Mouse (Mus musculus): ENCODE data around the gene Actl6b. TPM values are rescaled to one million over a fixed set of nuclear protein-coding genes. Genes with fewer than 3 reads are reported as not detected.
A peak's percentile ranks its signal among the peaks of the same experiment; 100 is the strongest.

Actl6b gene
- 0.24 and 0.71 TPM in 2 replicates for polyA plus RNA-seq (2015; fragmentation: Nextera tagmentation; extraction: Ambion mirVana)

GRCm38 (mm10) chr5:137553411-137553837 lies at the start of gene Actl6b:
TSS of gene Actl6b (plus strand) at chr5:137553517.
- under 1% methylated on average over 37 of the region's 37 CpGs for WGBS
- Histone ChIP-seq H3K9me3 (no peaks in the 10 kb centered on the region), H3K9ac (no peak within 1 kb of the TSS), H3K4me1 (no peaks in the 10 kb centered on the region), H3K4me2 (peak within 1 kb of the TSS; percentile 31), H3K27ac (no peak within 1 kb of the TSS), H3K36me3 (no peaks in the 10 kb centered on the region), H3K4me3 (no peak within 1 kb of the TSS; the same call in 1 of the 2 replicates), H3K27me3 (peaks cover 14% of the 10 kb centered on the region)
- peak; percentile 72 for ATAC-seq (ENCODE audit: borderline replicate concordance, extremely low read depth, low FRiP score, low TSS enrichment)

- H3K36me3 ChIP-seq = no peaks in the 10 kb centered on the region
- no peak overlapping the region for H3K9ac ChIP-seq
- no peak overlapping the region for H3K27ac ChIP-seq
- H3K9me3 ChIP-seq = no peaks in the 10 kb centered on the region
- WGBS = 68% methylated on average over 6 of the region's 6 CpGs
- H3K27me3 ChIP-seq = no peaks in the 10 kb centered on the region
- peaks cover 13% of the 10 kb centered on the region; the same call in 1 of the 2 replicates for H3K4me1 ChIP-seq
- H3K4me3 ChIP-seq = no peak overlapping the region
- no peak overlapping the region for H3K4me2 ChIP-seq
- no peak for ATAC-seq (ENCODE audit: borderline replicate concordance, extremely low read depth, low FRiP score, low TSS enrichment)
Measured at GRCm38 (mm10) chr5:137504041-137504440, 49.3 kb upstream of the Actl6b start.

- Histone ChIP-seq H3K4me1 (peaks cover 40% of the 10 kb centered on the region), H3K9ac (peak overlapping the region; percentile 96), H3K27me3 (no peaks in the 10 kb centered on the region), H3K27ac (peak overlapping the region; percentile 78), H3K9me3 (no peaks in the 10 kb centered on the region), H3K36me3 (no peaks in the 10 kb centered on the region), H3K4me3 (peak overlapping the region; percentile 97), H3K4me2 (peak overlapping the region; percentile 55)
- ATAC-seq (ENCODE audit: borderline replicate concordance, extremely low read depth, low FRiP score, low TSS enrichment) = peak; percentile 82
- 1% methylated on average over 29 of the region's 52 CpGs for WGBS
Measured at GRCm38 (mm10) chr5:137510014-137510501, 43.3 kb upstream of the Actl6b start.

GRCm38 (mm10) chr5:137510573-137511390 lies 42.5 kb upstream of the Actl6b start:
- H3K9me3 ChIP-seq = no peaks in the 10 kb centered on the region
- H3K27ac ChIP-seq = peak overlapping the region; percentile 78
- H3K4me1 ChIP-seq = peaks cover 41% of the 10 kb centered on the region
- peak overlapping the region; percentile 96 for H3K9ac ChIP-seq
- H3K27me3 ChIP-seq = no peaks in the 10 kb centered on the region
- peak overlapping the region; percentile 97 for H3K4me3 ChIP-seq
- H3K36me3 ChIP-seq = no peaks in the 10 kb centered on the region
- peak overlapping the region; percentile 90 for H3K4me2 ChIP-seq
- peak; percentile 55; the same call in 1 of the 2 replicates for ATAC-seq (ENCODE audit: borderline replicate concordance, extremely low read depth, low FRiP score, low TSS enrichment)
- WGBS = 1% methylated on average over 50 of the region's 83 CpGs

- Histone ChIP-seq H3K9me3 (no peaks in the 10 kb centered on the region), H3K36me3 (no peaks in the 10 kb centered on the region), H3K27me3 (no peaks in the 10 kb centered on the region), H3K9ac (peak overlapping the region; percentile 96; the same call in 1 of the 2 replicates), H3K27ac (no peak overlapping the region), H3K4me1 (peaks cover 41% of the 10 kb centered on the region), H3K4me2 (peak overlapping the region; percentile 90), H3K4me3 (peak overlapping the region; percentile 97)
- ATAC-seq (ENCODE audit: borderline replicate concordance, extremely low read depth, low FRiP score, low TSS enrichment) = no peak
- 59% methylated on average over 3 of the region's 3 CpGs for WGBS
Measured at GRCm38 (mm10) chr5:137511706-137512105, 41.6 kb upstream of the Actl6b start.

GRCm38 (mm10) chr5:137512847-137513794 lies 40.2 kb upstream of the Actl6b start:
- Histone ChIP-seq H3K9me3 (no peaks in the 10 kb centered on the region), H3K36me3 (no peaks in the 10 kb centered on the region), H3K4me3 (no peak overlapping the region), H3K9ac (no peak overlapping the region), H3K4me1 (peaks cover 41% of the 10 kb centered on the region), H3K27ac (no peak overlapping the region), H3K27me3 (no peaks in the 10 kb centered on the region), H3K4me2 (no peak overlapping the region)
- no peak for ATAC-seq (ENCODE audit: borderline replicate concordance, extremely low read depth, low FRiP score, low TSS enrichment)
- WGBS = 72% methylated on average over 11 of the region's 11 CpGs

- 82% methylated on average over 12 of the region's 12 CpGs for WGBS
- Histone ChIP-seq H3K27ac (no peak overlapping the region), H3K36me3 (peaks cover 6% of the 10 kb centered on the region; the same call in 1 of the 2 replicates), H3K4me1 (peaks cover 41% of the 10 kb centered on the region), H3K4me2 (no peak overlapping the region), H3K27me3 (no peaks in the 10 kb centered on the region), H3K9ac (no peak overlapping the region), H3K9me3 (no peaks in the 10 kb centered on the region), H3K4me3 (no peak overlapping the region)
- ATAC-seq (ENCODE audit: borderline replicate concordance, extremely low read depth, low FRiP score, low TSS enrichment) = no peak
Measured at GRCm38 (mm10) chr5:137513951-137514721, 39.2 kb upstream of the Actl6b start.

- H3K4me2 ChIP-seq = no peak overlapping the region
- no peak for ATAC-seq (ENCODE audit: borderline replicate concordance, extremely low read depth, low FRiP score, low TSS enrichment)
- H3K9ac ChIP-seq = no peak overlapping the region
- H3K27ac ChIP-seq = no peak overlapping the region
- no peaks in the 10 kb centered on the region for H3K9me3 ChIP-seq
- H3K4me3 ChIP-seq = no peak overlapping the region
- 88% methylated on average over 3 of the region's 3 CpGs for WGBS
- peaks cover 38% of the 10 kb centered on the region for H3K4me1 ChIP-seq
- no peaks in the 10 kb centered on the region for H3K27me3 ChIP-seq
- H3K36me3 ChIP-seq = peaks cover 13% of the 10 kb centered on the region
Measured at GRCm38 (mm10) chr5:137514811-137515210, 38.5 kb upstream of the Actl6b start.

GRCm38 (mm10) chr5:137518436-137518835 lies 34.9 kb upstream of the Actl6b start, which contains the start of gene Gigyf1:
TSS of gene Gigyf1 (plus strand) at chr5:137518548.
- Histone ChIP-seq H3K27me3 (no peaks in the 10 kb centered on the region), H3K4me1 (peaks cover 13% of the 10 kb centered on the region), H3K4me3 (no peak within 1 kb of the TSS), H3K9me3 (no peaks in the 10 kb centered on the region), H3K9ac (no peak within 1 kb of the TSS), H3K4me2 (no peak within 1 kb of the TSS), H3K27ac (no peak within 1 kb of the TSS), H3K36me3 (peaks cover 50% of the 10 kb centered on the region)
- WGBS = 73% methylated on average over 5 of the region's 5 CpGs
- ATAC-seq (ENCODE audit: borderline replicate concordance, extremely low read depth, low FRiP score, low TSS enrichment) = no peak

DNA sequence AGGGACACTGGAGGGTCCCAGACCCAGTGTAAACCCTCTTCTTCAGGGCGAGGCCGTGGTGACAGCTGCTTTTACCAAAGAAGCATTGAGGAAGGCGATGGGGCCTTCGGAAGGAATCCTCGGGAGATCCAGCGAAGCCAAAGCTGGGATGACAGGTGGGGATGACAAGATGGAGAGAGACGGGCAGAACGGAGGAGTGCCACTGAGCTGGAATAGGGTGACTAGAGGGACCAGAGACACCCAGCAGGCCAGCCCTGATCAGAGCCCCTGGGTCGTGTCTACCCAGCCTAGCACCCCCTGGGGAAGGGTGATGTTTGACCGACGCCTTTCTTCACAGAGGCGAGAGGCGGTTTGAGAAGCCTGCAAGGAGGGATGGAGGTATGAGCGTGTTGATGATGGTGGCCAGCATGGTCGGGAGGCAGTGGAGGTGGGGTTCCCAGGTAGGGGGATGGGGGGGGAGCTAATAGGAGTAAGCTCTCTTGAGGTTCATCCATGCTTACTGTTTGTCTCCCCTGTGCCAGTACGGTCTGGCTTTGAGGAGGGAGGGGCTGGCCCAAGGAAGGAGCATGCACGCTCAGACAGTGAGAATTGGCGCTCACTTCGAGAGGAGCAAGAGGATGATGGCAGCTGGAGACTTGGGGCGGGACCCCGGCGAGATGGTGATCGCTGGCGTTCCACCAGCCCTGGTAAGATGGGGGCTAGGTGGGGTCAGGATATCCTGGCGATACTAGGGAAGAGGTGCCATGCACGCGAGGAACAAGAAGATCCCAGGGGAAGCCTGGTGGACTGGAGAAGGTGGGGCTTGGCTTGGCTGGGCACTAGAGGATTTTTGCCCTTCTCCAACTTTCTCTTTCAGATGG lies 33.4 kb upstream of the Actl6b start:
- no peak overlapping the region for H3K4me3 ChIP-seq
- no peak for ATAC-seq (ENCODE audit: borderline replicate concordance, extremely low read depth, low FRiP score, low TSS enrichment)
- H3K27me3 ChIP-seq = no peaks in the 10 kb centered on the region
- WGBS = 86% methylated on average over 27 of the region's 27 CpGs
- no peak overlapping the region for H3K4me2 ChIP-seq
- no peak overlapping the region for H3K27ac ChIP-seq
- peaks cover 2% of the 10 kb centered on the region; the same call in 1 of the 2 replicates for H3K4me1 ChIP-seq
- H3K9me3 ChIP-seq = no peaks in the 10 kb centered on the region
- H3K9ac ChIP-seq = no peak overlapping the region
- H3K36me3 ChIP-seq = peaks cover 64% of the 10 kb centered on the region

Data from lung, embryonic 15.5 days (tissue).